Mouse (Mus musculus): ENCODE data around the gene Ankrd11. TPM values are rescaled to one million over a fixed set of nuclear protein-coding genes. Genes with fewer than 3 reads are reported as not detected.

The Ankrd11 gene
- polyA plus RNA-seq, 1 experiment from 2014 or later, result 55.5 TPM

GRCm38 (mm10) chr8:122925939-122926722 lies 115.9 kb downstream of the Ankrd11 start:
- no peak overlapping the region for H3K27ac ChIP-seq (ENCODE audit: low read depth, low read length)
- no peaks in the 10 kb centered on the region for H3K27me3 ChIP-seq (ENCODE audit: control insufficient read depth, insufficient read depth, low read length)
- ATAC-seq (ENCODE audit: low FRiP score, low TSS enrichment), result no peak
- H3K36me3 ChIP-seq (ENCODE audit: control insufficient read depth, insufficient read depth, low read length), result no peaks in the 10 kb centered on the region
- H3K4me2 ChIP-seq (replicated peaks; ENCODE audit: low read depth, low read length), result no peak overlapping the region
- 76% methylated on average over 8 of the region's 8 CpGs for WGBS
- H3K9ac ChIP-seq (ENCODE audit: low read depth, low read length), result no peak overlapping the region
- no peaks in the 10 kb centered on the region for H3K9me3 ChIP-seq (ENCODE audit: control insufficient read depth, low read length)
- H3K4me1 ChIP-seq (ENCODE audit: control insufficient read depth, insufficient read depth, low read length), result 0 out of 2 replicates have a peak, but pooled peaks cover 7% of the 10 kb centered on the region
- no peak overlapping the region for H3K4me3 ChIP-seq (ENCODE audit: low read length)

- peaks cover 13% of the 10 kb centered on the region; the same call in 1 of the 2 replicates for H3K4me1 ChIP-seq (ENCODE audit: control insufficient read depth, insufficient read depth, low read length)
- no peak for ATAC-seq (ENCODE audit: low FRiP score, low TSS enrichment)
- no peak overlapping the region for H3K27ac ChIP-seq (ENCODE audit: low read depth, low read length)
- H3K4me3 ChIP-seq (ENCODE audit: low read length), result no peak overlapping the region
- no peaks in the 10 kb centered on the region for H3K27me3 ChIP-seq (ENCODE audit: control insufficient read depth, insufficient read depth, low read length)
- H3K9me3 ChIP-seq (ENCODE audit: control insufficient read depth, low read length), result no peaks in the 10 kb centered on the region
- no peak overlapping the region for H3K4me2 ChIP-seq (replicated peaks; ENCODE audit: low read depth, low read length)
- 75% methylated on average over 6 of the region's 6 CpGs for WGBS
- no peaks in the 10 kb centered on the region for H3K36me3 ChIP-seq (ENCODE audit: control insufficient read depth, insufficient read depth, low read length)
- H3K9ac ChIP-seq (ENCODE audit: low read depth, low read length), result no peak overlapping the region
Observed at GRCm38 (mm10) chr8:122924091-122924490, 118.0 kb downstream of the Ankrd11 start.

- Histone ChIP-seq H3K36me3 (ENCODE audit: control insufficient read depth, insufficient read depth, low read length) (no peaks in the 10 kb centered on the region), H3K9me3 (ENCODE audit: control insufficient read depth, low read length) (no peaks in the 10 kb centered on the region), H3K27me3 (ENCODE audit: control insufficient read depth, insufficient read depth, low read length) (no peaks in the 10 kb centered on the region), H3K4me3 (ENCODE audit: low read length) (no peak overlapping the region), H3K4me1 (ENCODE audit: control insufficient read depth, insufficient read depth, low read length) (peaks cover 17% of the 10 kb centered on the region), H3K27ac (ENCODE audit: low read depth, low read length) (no peak overlapping the region), H3K4me2 (replicated peaks; ENCODE audit: low read depth, low read length) (no peak overlapping the region), H3K9ac (ENCODE audit: low read depth, low read length) (no peak overlapping the region)
- WGBS, result 67% methylated on average over 7 of the region's 7 CpGs
- ATAC-seq (ENCODE audit: low FRiP score, low TSS enrichment), result no peak
Observed at GRCm38 (mm10) chr8:122923431-122924090, 118.5 kb downstream of the Ankrd11 start.

- Histone ChIP-seq H3K27me3 (ENCODE audit: control insufficient read depth, insufficient read depth, low read length) (no peaks in the 10 kb centered on the region), H3K4me2 (replicated peaks; ENCODE audit: low read depth, low read length) (no peak overlapping the region), H3K27ac (ENCODE audit: low read depth, low read length) (no peak overlapping the region), H3K9ac (ENCODE audit: low read depth, low read length) (no peak overlapping the region), H3K4me1 (ENCODE audit: control insufficient read depth, insufficient read depth, low read length) (peaks cover 22% of the 10 kb centered on the region), H3K36me3 (ENCODE audit: control insufficient read depth, insufficient read depth, low read length) (no peaks in the 10 kb centered on the region), H3K9me3 (ENCODE audit: control insufficient read depth, low read length) (no peaks in the 10 kb centered on the region), H3K4me3 (ENCODE audit: low read length) (no peak overlapping the region)
- WGBS, result 83% methylated on average over 3 of the region's 3 CpGs
- ATAC-seq (ENCODE audit: low FRiP score, low TSS enrichment), result no peak
Observed at GRCm38 (mm10) chr8:122922945-122923344, 119.1 kb downstream of the Ankrd11 start.

GRCm38 (mm10) chr8:122920890-122921289 lies 121.2 kb downstream of the Ankrd11 start:
- peaks cover 1% of the 10 kb centered on the region; the same call in 1 of the 2 replicates for H3K36me3 ChIP-seq (ENCODE audit: control insufficient read depth, insufficient read depth, low read length)
- no peak overlapping the region for H3K4me3 ChIP-seq (ENCODE audit: low read length)
- 76% methylated on average over 7 of the region's 7 CpGs for WGBS
- peaks cover 31% of the 10 kb centered on the region for H3K4me1 ChIP-seq (ENCODE audit: control insufficient read depth, insufficient read depth, low read length)
- ATAC-seq (ENCODE audit: low FRiP score, low TSS enrichment), result no peak
- no peak overlapping the region for H3K9ac ChIP-seq (ENCODE audit: low read depth, low read length)
- H3K9me3 ChIP-seq (ENCODE audit: control insufficient read depth, low read length), result no peaks in the 10 kb centered on the region
- H3K4me2 ChIP-seq (replicated peaks; ENCODE audit: low read depth, low read length), result no peak overlapping the region
- no peak overlapping the region for H3K27ac ChIP-seq (ENCODE audit: low read depth, low read length)
- no peaks in the 10 kb centered on the region for H3K27me3 ChIP-seq (ENCODE audit: control insufficient read depth, insufficient read depth, low read length)

- H3K27ac ChIP-seq (ENCODE audit: low read depth, low read length), result no peak overlapping the region
- peaks cover 26% of the 10 kb centered on the region for H3K4me1 ChIP-seq (ENCODE audit: control insufficient read depth, insufficient read depth, low read length)
- no peaks in the 10 kb centered on the region for H3K9me3 ChIP-seq (ENCODE audit: control insufficient read depth, low read length)
- H3K27me3 ChIP-seq (ENCODE audit: control insufficient read depth, insufficient read depth, low read length), result no peaks in the 10 kb centered on the region
- H3K36me3 ChIP-seq (ENCODE audit: control insufficient read depth, insufficient read depth, low read length), result peaks cover 20% of the 10 kb centered on the region; the same call in 1 of the 2 replicates
- H3K4me3 ChIP-seq (ENCODE audit: low read length), result no peak overlapping the region
- no peak overlapping the region for H3K9ac ChIP-seq (ENCODE audit: low read depth, low read length)
- WGBS, result 65% methylated on average over 7 of the region's 7 CpGs
- H3K4me2 ChIP-seq (replicated peaks; ENCODE audit: low read depth, low read length), result no peak overlapping the region
- no peak for ATAC-seq (ENCODE audit: low FRiP score, low TSS enrichment)
Observed at GRCm38 (mm10) chr8:122918438-122919107, 123.5 kb downstream of the Ankrd11 start.

- Histone ChIP-seq H3K27ac (ENCODE audit: low read depth, low read length) (peak overlapping the region; percentile 30), H3K4me2 (replicated peaks; ENCODE audit: low read depth, low read length) (no peak overlapping the region), H3K9ac (ENCODE audit: low read depth, low read length) (no peak overlapping the region)
Observed at GRCm38 (mm10) chr8:122917531-122918392, 124.3 kb downstream of the Ankrd11 start.

GRCm38 (mm10) chr8:122916766-122917165 lies 125.3 kb downstream of the Ankrd11 start:
- Histone ChIP-seq H3K27me3 (ENCODE audit: control insufficient read depth, insufficient read depth, low read length) (no peaks in the 10 kb centered on the region), H3K9ac (ENCODE audit: low read depth, low read length) (no peak overlapping the region), H3K4me1 (ENCODE audit: control insufficient read depth, insufficient read depth, low read length) (peaks cover 24% of the 10 kb centered on the region), H3K4me3 (ENCODE audit: low read length) (no peak overlapping the region), H3K9me3 (ENCODE audit: control insufficient read depth, low read length) (no peaks in the 10 kb centered on the region), H3K27ac (ENCODE audit: low read depth, low read length) (no peak overlapping the region), H3K4me2 (replicated peaks; ENCODE audit: low read depth, low read length) (no peak overlapping the region), H3K36me3 (ENCODE audit: control insufficient read depth, insufficient read depth, low read length) (peaks cover 26% of the 10 kb centered on the region)
- ATAC-seq (ENCODE audit: low FRiP score, low TSS enrichment), result no peak
- 55% methylated on average over 3 of the region's 3 CpGs for WGBS

More at GRCm38 (mm10) chr8:122917531-122918392, 124.3 kb downstream of the Ankrd11 start:
- H3K27me3 ChIP-seq (ENCODE audit: control insufficient read depth, insufficient read depth, low read length), result no peaks in the 10 kb centered on the region
- H3K4me3 ChIP-seq (ENCODE audit: low read length), result no peak overlapping the region
- H3K9me3 ChIP-seq (ENCODE audit: control insufficient read depth, low read length), result no peaks in the 10 kb centered on the region
- H3K36me3 ChIP-seq (ENCODE audit: control insufficient read depth, insufficient read depth, low read length), result peaks cover 22% of the 10 kb centered on the region; the same call in 1 of the 2 replicates
- WGBS, result 46% methylated on average over 11 of the region's 11 CpGs
- peaks cover 24% of the 10 kb centered on the region for H3K4me1 ChIP-seq (ENCODE audit: control insufficient read depth, insufficient read depth, low read length)
- ATAC-seq (ENCODE audit: low FRiP score, low TSS enrichment), result no peak
